Mouse (Mus musculus): ENCODE results near the gene Gm20388.

Gene Gm20388

GRCm38 (mm10) chr8:120042542-120043312, 132.1 kb downstream of the Gm20388 start:
- peak; percentile 24 to 34 for DNase-seq (ENCODE audit: low spot score in 2 of 2)

GRCm38 (mm10) chr8:120044907-120045306, 134.3 kb downstream of the Gm20388 start:
- DNase-seq (ENCODE audit: low spot score in 2 of 2), result no peak

- DNase-seq (ENCODE audit: low spot score in 2 of 2), result no peak
Measured at GRCm38 (mm10) chr8:120045471-120045870, 134.8 kb downstream of the Gm20388 start.

DNA sequence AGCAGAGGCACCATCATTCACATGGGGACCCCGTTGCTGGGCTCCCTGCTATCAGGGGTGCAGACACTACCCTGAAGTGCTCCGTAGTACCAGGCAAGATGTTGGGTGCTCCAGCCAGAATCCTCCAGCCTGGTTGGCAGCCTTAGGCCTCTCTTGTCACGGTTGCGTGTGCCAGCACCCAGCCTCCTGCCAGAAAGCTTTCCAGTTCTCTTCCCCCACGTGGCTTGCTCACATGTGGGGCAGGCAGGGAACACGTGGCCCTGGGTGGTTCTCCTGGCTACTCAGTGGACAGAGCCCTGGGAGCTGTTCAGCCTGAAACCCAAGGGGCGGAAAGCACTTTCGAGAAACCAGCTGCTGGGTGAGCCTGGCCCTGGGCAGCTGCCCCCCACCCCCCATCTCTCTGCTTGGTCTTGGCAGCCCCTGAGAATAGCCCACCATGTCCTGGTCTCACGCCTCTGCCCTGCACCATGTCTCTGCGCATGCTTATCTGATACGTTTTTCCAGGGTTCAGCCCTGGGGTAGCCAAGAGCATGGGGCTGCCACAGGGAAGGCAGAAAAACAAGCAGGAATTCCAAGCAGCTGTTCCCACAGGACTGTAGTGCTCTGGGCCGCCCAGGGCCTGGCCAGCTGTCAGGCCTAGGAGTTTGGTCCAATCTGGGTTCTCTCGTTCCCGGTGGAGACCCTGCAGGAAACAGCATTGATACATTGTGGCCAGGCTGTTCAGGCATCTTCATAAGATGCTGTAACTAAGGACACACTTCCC, 135.8 kb downstream of the Gm20388 start:
- peak; percentile 39 to 85 for DNase-seq (ENCODE audit: low spot score in 2 of 2)

DNA sequence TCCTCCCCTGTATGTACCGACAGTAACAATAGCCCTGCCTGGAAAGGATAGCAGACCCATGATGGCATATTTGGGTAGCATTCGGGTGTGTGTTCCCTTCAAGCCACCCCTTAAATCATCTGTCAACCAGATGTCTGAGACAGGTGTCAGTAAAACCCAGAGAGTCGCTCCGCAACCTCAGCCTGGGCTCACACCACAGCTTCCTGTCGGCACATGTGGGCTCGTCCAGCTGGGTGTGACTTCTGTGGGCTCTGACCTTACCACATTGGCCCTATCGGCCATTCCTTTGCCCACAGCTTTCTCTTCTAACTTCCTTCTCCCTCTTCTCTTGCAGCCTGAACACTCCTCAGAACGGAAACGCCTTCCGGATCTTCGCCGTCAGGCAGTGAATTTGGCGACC, 139.3 kb downstream of the Gm20388 start:
- DNase-seq (ENCODE audit: low spot score in 2 of 2), result no peak

- no peak for DNase-seq (ENCODE audit: low spot score in 2 of 2)
Measured at GRCm38 (mm10) chr8:120050376-120050775, 139.7 kb downstream of the Gm20388 start.

DNA sequence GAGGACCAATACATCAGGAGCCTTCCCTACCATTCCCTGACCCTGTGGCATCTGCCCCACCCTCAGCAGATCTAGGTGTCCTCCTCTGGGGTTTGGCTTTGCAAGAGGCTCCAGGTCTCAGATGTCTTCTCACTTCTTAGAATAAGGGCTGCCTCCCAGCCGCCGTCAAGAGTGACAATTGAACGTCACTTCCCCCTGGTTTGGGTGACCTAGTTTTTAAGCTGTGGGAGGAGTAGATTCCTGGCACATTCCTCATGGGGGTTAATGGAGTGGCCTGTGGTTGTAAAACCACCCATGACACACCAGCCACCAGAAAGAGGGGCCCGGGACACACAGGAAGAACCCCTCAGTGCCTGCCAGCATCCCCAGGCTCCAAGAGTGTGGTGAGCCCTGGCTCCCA, 140.4 kb downstream of the Gm20388 start:
- DNase-seq (ENCODE audit: low spot score in 2 of 2), result no peak

GRCm38 (mm10) chr8:120051908-120052307, 141.3 kb downstream of the Gm20388 start:
- no peak for DNase-seq (ENCODE audit: low spot score in 2 of 2)

GRCm38 (mm10) chr8:120052318-120052717, 141.7 kb downstream of the Gm20388 start:
- no peak for DNase-seq (ENCODE audit: low spot score in 2 of 2)

GRCm38 (mm10) chr8:120054833-120055232, 144.2 kb downstream of the Gm20388 start:
- DNase-seq (ENCODE audit: low spot score in 2 of 2), result no peak

DNA sequence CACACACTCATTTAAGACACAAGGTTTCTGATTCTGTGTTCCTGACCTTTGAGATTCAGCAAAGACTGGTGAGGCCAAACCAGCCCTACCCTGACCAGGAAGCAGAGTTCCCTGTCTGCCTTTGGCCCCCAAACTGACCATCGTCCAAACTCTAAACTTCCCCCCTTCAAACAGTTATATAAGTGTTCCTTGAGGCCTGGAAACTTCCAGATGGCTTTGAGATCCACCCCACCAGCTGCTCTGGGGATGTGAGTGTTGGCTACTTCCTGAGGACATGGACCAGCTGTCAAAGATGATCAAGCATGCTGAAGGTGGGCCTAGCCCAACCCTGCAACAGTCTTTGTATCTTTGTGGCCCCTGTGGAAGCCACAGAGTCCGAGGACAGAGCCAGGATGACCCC, 146.4 kb downstream of the Gm20388 start:
- no peak for DNase-seq (ENCODE audit: low spot score in 2 of 2)

GRCm38 (mm10) chr8:120062742-120063141, 152.1 kb downstream of the Gm20388 start:
- no peak for DNase-seq (ENCODE audit: low spot score in 2 of 2)

- DNase-seq (ENCODE audit: low spot score in 2 of 2), result no peak
Measured at GRCm38 (mm10) chr8:120063326-120063725, 152.7 kb downstream of the Gm20388 start.

DNA sequence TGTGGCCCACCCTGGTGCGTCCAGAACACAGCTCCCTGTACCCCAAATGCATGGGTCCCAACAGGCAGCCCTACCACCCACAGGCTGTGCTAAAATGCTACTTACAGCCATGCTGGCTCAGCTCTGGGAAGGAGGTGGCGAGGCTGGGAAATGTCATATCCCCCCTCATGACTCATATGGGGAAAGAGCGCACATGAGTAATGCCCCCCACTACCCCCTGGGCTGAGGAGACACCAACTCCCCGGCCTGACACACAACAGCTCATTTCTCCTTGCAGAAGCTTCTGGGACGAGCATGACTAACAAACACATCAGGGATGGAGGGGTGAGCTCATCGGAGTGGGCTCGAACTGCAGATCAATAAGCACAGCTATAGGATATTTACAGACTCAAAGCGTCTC, 155.0 kb downstream of the Gm20388 start:
- no peak for DNase-seq (ENCODE audit: low spot score in 2 of 2)

- DNase-seq (ENCODE audit: low spot score in 2 of 2), result no peak
Measured at GRCm38 (mm10) chr8:120066226-120066625, 155.6 kb downstream of the Gm20388 start.

- no peak for DNase-seq (ENCODE audit: low spot score in 2 of 2)
Measured at GRCm38 (mm10) chr8:120067936-120068668, 157.5 kb downstream of the Gm20388 start.

GRCm38 (mm10) chr8:120071684-120072083, 161.0 kb downstream of the Gm20388 start:
- peak; percentile 71 to 80 for DNase-seq (ENCODE audit: low spot score in 2 of 2)

GRCm38 (mm10) chr8:120072259-120072658, 161.6 kb downstream of the Gm20388 start:
- peak; percentile 59 to 78 for DNase-seq (ENCODE audit: low spot score in 2 of 2)

DNA sequence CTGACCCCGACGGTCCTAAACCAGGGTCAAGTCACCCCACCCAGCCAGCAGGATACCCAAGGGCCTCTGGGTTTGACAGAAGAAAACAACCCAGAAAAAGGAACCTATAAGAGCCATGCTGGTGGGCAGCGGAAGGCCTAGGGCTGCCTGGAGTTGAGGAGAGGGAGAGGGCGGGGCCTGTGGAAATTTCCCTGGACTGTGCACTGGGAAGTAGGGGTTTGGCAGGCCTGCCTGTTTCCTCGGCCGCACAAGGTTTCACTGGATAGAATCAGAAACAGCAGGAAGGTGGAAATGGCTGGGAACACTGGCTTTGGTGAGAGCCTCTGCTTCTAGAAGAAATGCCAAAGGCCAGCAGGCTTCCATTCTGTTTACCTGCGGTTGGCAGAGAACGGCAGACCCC, 162.2 kb downstream of the Gm20388 start:
- DNase-seq (ENCODE audit: low spot score in 2 of 2), result peak in 1 of 2 experiments; percentile 29

DNA sequence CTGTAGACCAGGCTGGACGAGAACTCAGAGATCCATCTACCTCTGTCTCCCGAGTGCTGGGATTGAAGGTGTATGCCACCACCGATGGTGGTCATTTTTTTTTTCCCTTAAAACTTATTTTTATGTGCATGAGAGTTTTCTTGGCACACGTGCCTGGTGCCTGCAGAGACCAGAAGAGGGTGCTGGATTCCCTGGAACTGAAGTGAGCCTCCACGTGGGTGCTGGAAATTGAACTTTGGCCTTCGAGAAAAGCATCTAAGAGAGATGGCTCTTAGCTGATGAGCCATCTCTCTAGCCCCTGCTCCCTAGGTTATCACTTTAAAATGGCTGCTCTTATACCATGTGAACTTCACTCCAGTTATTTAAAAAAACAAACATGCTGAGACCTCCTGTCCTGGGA, 163.9 kb downstream of the Gm20388 start:
- DNase-seq (ENCODE audit: low spot score in 2 of 2), result no peak

GRCm38 (mm10) chr8:120075347-120075746, 164.7 kb downstream of the Gm20388 start:
- no peak for DNase-seq (ENCODE audit: low spot score in 2 of 2)

- peak in 1 of 2 experiments; percentile 60 for DNase-seq (ENCODE audit: low spot score in 2 of 2)
Measured at GRCm38 (mm10) chr8:120078080-120078479, 167.4 kb downstream of the Gm20388 start.

All from urinary bladder, adult 18-20 months (tissue).